Mouse (Mus musculus) adrenal gland, postnatal 14 days (tissue): ENCODE measurements around the gene Epn1. TPM values are rescaled to one million over a fixed set of nuclear protein-coding genes. Genes with fewer than 3 reads are reported as not detected.
"Not testable (repeated sequence)": the region's sequence is repeated elsewhere in the genome, so short reads cannot be mapped to it uniquely, and the experiment has no call there.

Source experiments
- DNase-seq: peaks from one replicate; pipeline ENCODE4 v3.0.0; 2021; ENCODE audit warnings: mixed read lengths
- total RNA-seq: library from RNA; stranded (reverse); gene quantifications from 2 replicates; pipeline ENCODE4 v1.2.3, GENCODE M21; 2021

The Epn1 gene
- total RNA-seq, 1 experiment from 2014 or later = 145 TPM

GRCm38 (mm10) chr7:5058631-5059030 lies 21.4 kb upstream of the Epn1 start:
- DNase-seq = no peak

GRCm38 (mm10) chr7:5059421-5059820 lies 20.6 kb upstream of the Epn1 start:
- DNase-seq = no peak

- peak; percentile 89 for DNase-seq
These were observed 19.8 kb upstream of the Epn1 start for GRCm38 (mm10) chr7:5060239-5060731.

- peak; percentile 98 for DNase-seq
These were observed 18.9 kb upstream of the Epn1 start for GRCm38 (mm10) chr7:5060944-5061773.

GRCm38 (mm10) chr7:5061774-5062359 lies 18.2 kb upstream of the Epn1 start, which contains the start of gene U2af2:
TSS of gene U2af2 (plus strand) at chr7:5062143.
- peak; percentile 98 for DNase-seq

- DNase-seq = peak; percentile 85
These were observed 17.6 kb upstream of the Epn1 start for GRCm38 (mm10) chr7:5062360-5063001.

- no peak for DNase-seq
These were observed 15.1 kb upstream of the Epn1 start for GRCm38 (mm10) chr7:5064886-5065285.

- no peak for DNase-seq
These were observed 6.4 kb upstream of the Epn1 start for GRCm38 (mm10) chr7:5073586-5073985.

GRCm38 (mm10) chr7:5074984-5075383 lies 5.1 kb upstream of the Epn1 start:
- no peak for DNase-seq

GRCm38 (mm10) chr7:5076931-5077330 lies 3.1 kb upstream of the Epn1 start:
- DNase-seq = no peak

GRCm38 (mm10) chr7:5079365-5080009 lies 548 bp upstream of the Epn1 start:
- DNase-seq = not testable (repeated sequence)

- no peak for DNase-seq
These were observed 780 bp downstream of the Epn1 start for GRCm38 (mm10) chr7:5080815-5081214.

- no peak for DNase-seq
These were observed 1.2 kb downstream of the Epn1 start for GRCm38 (mm10) chr7:5081241-5081640.

GRCm38 (mm10) chr7:5081939-5082338 lies 1.9 kb downstream of the Epn1 start:
- no peak for DNase-seq

GRCm38 (mm10) chr7:5083325-5084105 lies 3.5 kb downstream of the Epn1 start:
- DNase-seq = peak; percentile 40

GRCm38 (mm10) chr7:5085512-5085911 lies 5.5 kb downstream of the Epn1 start:
- DNase-seq = no peak

- no peak for DNase-seq
These were observed 6.9 kb downstream of the Epn1 start for GRCm38 (mm10) chr7:5086921-5087440.

GRCm38 (mm10) chr7:5087886-5088285 lies 7.9 kb downstream of the Epn1 start:
- DNase-seq = no peak

GRCm38 (mm10) chr7:5089853-5090252 lies 9.8 kb downstream of the Epn1 start:
- no peak for DNase-seq

GRCm38 (mm10) chr7:5091008-5091728 lies 11.1 kb downstream of the Epn1 start:
- DNase-seq = peak; percentile 43

GRCm38 (mm10) chr7:5092381-5092780 lies 12.3 kb downstream of the Epn1 start:
- no peak for DNase-seq
